Mouse (Mus musculus) MEL (cell line): ENCODE data around the gene 2900011O08Rik.

Source experiments
- CTCF ChIP-seq, 3 experiments: IDR thresholded peaks in 2 of 3; conservative IDR thresholded peaks in 1 of 3; 2 replicates each; pipeline ENCODE4 v1.5.1; 2011 to 2012; ENCODE audit warnings: low read length in 3 of 3, low read depth in 2 of 3, mild to moderate bottlenecking in 2 of 3, improper control_type of control experiment in 1 of 3, inconsistent platforms in 1 of 3, mixed read lengths in 1 of 3, moderate library complexity in 1 of 3; ENCODE audit not compliant: control insufficient read depth in 1 of 3, insufficient read depth in 1 of 3, poor library complexity in 1 of 3, severe bottlenecking in 1 of 3
- EP300 ChIP-seq, 2 experiments: IDR thresholded peaks; 2 replicates each; pipeline ENCODE4 v1.6.1; 2011; ENCODE audit warnings: improper control_type of control experiment in 2 of 2, low read length in 2 of 2, low read depth in 1 of 2, mild to moderate bottlenecking in 1 of 2
- ETS1 ChIP-seq: IDR thresholded peaks from 2 replicates; pipeline ENCODE4 v1.6.1; 2012; ENCODE audit warnings: low read depth, mild to moderate bottlenecking, inconsistent platforms, low read length, improper control_type of control experiment, moderate library complexity
- HCFC1 ChIP-seq: IDR thresholded peaks from 2 replicates; pipeline ENCODE4 v1.6.1; 2012; ENCODE audit warnings: low read depth, mild to moderate bottlenecking, inconsistent platforms, low read length, improper control_type of control experiment, moderate library complexity
- MYC ChIP-seq: IDR thresholded peaks from 2 replicates; pipeline ENCODE4 v1.6.1; 2011; ENCODE audit warnings: low read depth, mild to moderate bottlenecking, low read length, improper control_type of control experiment, moderate library complexity
- POLR2A ChIP-seq, 2 experiments: IDR thresholded peaks; 2 replicates each; pipeline ENCODE4 v1.6.1; 2011 to 2012; ENCODE audit warnings: low read length in 2 of 2, mild to moderate bottlenecking in 2 of 2, control low read depth in 1 of 2, improper control_type of control experiment in 1 of 2, low read depth in 1 of 2, moderate library complexity in 1 of 2; ENCODE audit not compliant: control insufficient read depth in 1 of 2, insufficient read depth in 1 of 2, poor library complexity in 1 of 2
- RAD21 ChIP-seq: IDR thresholded peaks from 2 replicates; pipeline ENCODE4 v1.6.1; 2011; ENCODE audit warnings: mild to moderate bottlenecking, low read depth, low read length, improper control_type of control experiment
- SMC3 ChIP-seq: IDR thresholded peaks from 2 replicates; pipeline ENCODE4 v1.6.1; 2011; ENCODE audit warnings: low read depth, low read length, improper control_type of control experiment
- TAL1 ChIP-seq: IDR thresholded peaks from 2 replicates; pipeline ENCODE4 v1.6.1; 2012; ENCODE audit warnings: mild to moderate bottlenecking, inconsistent platforms, low read length, moderate library complexity, mixed read lengths
- TBP ChIP-seq: IDR thresholded peaks from 2 replicates; pipeline ENCODE4 v1.8.0; 2011; ENCODE audit warnings: low read depth, low read length, improper control_type of control experiment
- UBTF ChIP-seq: IDR thresholded peaks from 2 replicates; pipeline ENCODE4 v1.6.1; 2012; ENCODE audit warnings: low read depth, mild to moderate bottlenecking, inconsistent platforms, low read length, improper control_type of control experiment, moderate library complexity, borderline replicate concordance; ENCODE audit not compliant: insufficient read depth
- ZC3H11A ChIP-seq: IDR thresholded peaks from 2 replicates; pipeline ENCODE4 v1.6.1; 2012; ENCODE audit warnings: low read depth, mild to moderate bottlenecking, inconsistent platforms, low read length, improper control_type of control experiment

GRCm38 (mm10) chr16:14131376-14131775 is 145.0 kb downstream of the 2900011O08Rik start:
- TF ChIP-seq CTCF (IDR thresholded peaks at IDR 0.05 in 2 of 3, conservative IDR thresholded peaks at IDR 0.05 in 1 of 3; ENCODE audit: control insufficient read depth in 1 of 3, insufficient read depth in 1 of 3, low read depth in 2 of 3, low read length in 3 of 3, poor library complexity in 1 of 3, severe bottlenecking in 1 of 3) (no peak), EP300 (IDR thresholded peaks at IDR 0.05; ENCODE audit: low read depth in 1 of 2, low read length in 2 of 2) (no peak), ZC3H11A (no peak), TBP (no peak), POLR2A (IDR thresholded peaks at IDR 0.05; ENCODE audit: control insufficient read depth in 1 of 2, insufficient read depth in 1 of 2, low read depth in 1 of 2, low read length in 2 of 2, poor library complexity in 1 of 2) (no peak), MYC (no peak), TAL1 (no peak), RAD21 (no peak; the same call in 1 of the 2 replicates), UBTF (no peak), SMC3 (no peak), HCFC1 (no peak), ETS1 (no peak)
